Mouse (Mus musculus) olfactory bulb, adult 2 months (tissue): ENCODE data around the gene Col4a4. TPM values are rescaled to one million over a fixed set of nuclear protein-coding genes. Genes with fewer than 3 reads are reported as not detected.

ENCODE experiments used
- H3K27ac ChIP-seq: fragments of 200-500 bp; 2 replicates; pipeline ENCODE4 v1.5.1; 2012; ENCODE audit warnings: low read depth, low read length; ENCODE audit not compliant: insufficient read depth
- H3K4me1 ChIP-seq: fragments of 200-500 bp; 2 replicates; pipeline ENCODE4 v1.6.1; 2012; ENCODE audit warnings: low read length; ENCODE audit not compliant: control insufficient read depth, insufficient read depth
- H3K4me3 ChIP-seq: fragments of 200-500 bp; 2 replicates; pipeline ENCODE4 v1.5.1; 2012; ENCODE audit warnings: mild to moderate bottlenecking, low read depth, low read length, moderate library complexity; ENCODE audit not compliant: insufficient read depth
- CTCF ChIP-seq: fragments of 200-500 bp; IDR thresholded peaks from 2 replicates; pipeline ENCODE4 v1.5.1; 2012; ENCODE audit warnings: low read depth, mild to moderate bottlenecking, low read length, moderate library complexity; ENCODE audit not compliant: insufficient read depth
- POLR2A ChIP-seq: fragments of 200-500 bp; IDR thresholded peaks from 2 replicates; pipeline ENCODE4 v1.6.1; 2012; ENCODE audit warnings: mild to moderate bottlenecking, low read depth, low read length, moderate library complexity; ENCODE audit not compliant: insufficient read depth
- WGBS: fragments of 180-500 bp; shearing (Covaris S2); methylation state at CpG from one replicate; pipeline ENCODE4 v1.1.7; 2018; 5-methylcytosine and 5-hydroxymethylcytosine counted together
- polyA plus RNA-seq: library from polyadenylated mRNA; stranded (reverse); fragments of >200 nt; gene quantifications from 2 replicates; pipeline ENCODE4 v1.2.4, GENCODE M21; 2012; ENCODE audit warnings: low replicate concordance; ENCODE audit not compliant: missing spikeins, insufficient read depth, insufficient read length

Col4a4 gene
- polyA plus RNA-seq, 1 experiment: not detected

DNA sequence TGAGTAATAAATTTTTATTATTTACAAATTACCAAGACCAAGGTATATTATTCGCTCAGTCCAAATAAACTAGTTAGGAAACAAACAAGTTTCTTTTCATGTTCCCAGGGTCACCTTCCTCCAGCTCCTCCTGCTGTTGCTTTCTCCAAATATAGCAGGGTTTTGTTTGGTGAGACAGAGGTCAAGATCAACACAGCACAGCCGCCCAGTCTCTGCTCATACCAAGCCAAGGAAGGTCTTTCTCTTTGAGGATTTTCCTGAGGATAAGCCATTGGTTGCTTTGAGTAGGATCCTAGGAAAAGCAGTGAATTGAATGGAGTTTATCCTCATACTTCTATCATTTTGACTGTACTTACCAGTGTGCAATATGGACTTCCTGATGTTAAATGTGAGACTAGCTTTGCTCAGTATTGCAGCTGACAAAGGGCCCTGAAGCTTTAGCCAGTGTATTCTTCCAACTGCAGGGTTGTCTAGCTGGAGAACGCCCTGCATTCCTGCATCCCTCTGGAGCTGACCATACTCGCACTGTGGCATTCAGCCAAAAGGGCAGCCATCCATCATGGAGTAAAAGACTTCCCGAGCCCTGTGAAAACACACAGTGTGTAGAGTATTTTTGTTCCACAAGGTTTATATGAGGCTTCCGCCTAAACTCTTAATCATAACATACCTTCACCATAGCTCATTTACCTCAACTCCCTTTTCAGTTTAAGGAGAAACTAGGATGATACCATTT, 10.4 kb upstream of the Col4a4 start:
- TF ChIP-seq POLR2A: no peak
- Histone ChIP-seq H3K27ac (no peak overlapping the region), H3K4me3 (no peak overlapping the region), H3K4me1 (no peaks in the 10 kb centered on the region)
- WGBS: 54% methylated on average over 6 of the region's 6 CpGs

DNA sequence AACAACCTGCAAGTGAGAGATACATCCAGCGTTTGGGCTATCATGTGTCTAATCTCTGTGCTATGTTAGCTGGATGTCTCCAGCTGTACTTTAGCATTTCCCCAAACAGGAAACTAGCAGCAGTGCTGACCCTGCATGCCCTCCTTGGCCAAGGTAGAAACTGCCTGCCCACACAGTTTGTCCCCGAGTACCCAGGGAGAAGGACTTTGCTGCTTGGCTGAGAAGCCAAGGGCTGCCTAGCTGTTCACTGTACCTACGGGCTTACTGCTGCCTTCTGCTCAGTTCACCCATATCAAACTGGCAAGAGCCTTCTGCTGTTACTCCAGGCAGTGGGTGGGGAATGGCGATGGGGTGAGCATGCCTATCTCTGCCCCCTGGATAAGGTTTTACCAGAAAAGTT, 3.6 kb upstream of the Col4a4 start:
- no peak for TF ChIP-seq POLR2A
- no peak for TF ChIP-seq CTCF
- Histone ChIP-seq H3K27ac (no peak overlapping the region), H3K4me3 (no peak overlapping the region), H3K4me1 (peaks cover 10% of the 10 kb centered on the region)
- WGBS: 85% methylated on average over 4 of the region's 4 CpGs

DNA sequence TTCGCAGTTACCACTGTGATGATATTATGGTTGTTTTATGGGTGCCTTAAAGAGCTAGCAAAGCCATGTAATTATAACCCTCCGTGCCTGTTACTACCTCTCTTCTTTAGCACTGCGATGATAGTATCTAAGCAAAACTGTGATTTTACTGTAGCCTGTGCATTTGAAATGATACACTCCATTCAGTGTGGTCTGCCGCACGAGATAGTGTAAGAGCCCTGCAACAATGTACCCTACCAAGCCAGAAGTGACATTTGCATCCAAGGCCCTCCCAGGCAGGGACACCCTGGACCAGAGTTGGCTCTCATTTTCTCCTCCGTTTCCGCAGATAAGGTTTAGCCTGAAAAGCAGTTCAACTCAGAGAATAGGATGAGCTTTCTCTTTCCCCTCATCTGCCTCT, 668 bp downstream of the Col4a4 start:
- no peak overlapping the region for H3K4me3 ChIP-seq
- WGBS: 70% methylated on average over 7 of the region's 7 CpGs
- TF ChIP-seq POLR2A (no peak), CTCF (no peak)
- H3K27ac ChIP-seq: no peak overlapping the region
- peaks cover 10% of the 10 kb centered on the region for H3K4me1 ChIP-seq

DNA sequence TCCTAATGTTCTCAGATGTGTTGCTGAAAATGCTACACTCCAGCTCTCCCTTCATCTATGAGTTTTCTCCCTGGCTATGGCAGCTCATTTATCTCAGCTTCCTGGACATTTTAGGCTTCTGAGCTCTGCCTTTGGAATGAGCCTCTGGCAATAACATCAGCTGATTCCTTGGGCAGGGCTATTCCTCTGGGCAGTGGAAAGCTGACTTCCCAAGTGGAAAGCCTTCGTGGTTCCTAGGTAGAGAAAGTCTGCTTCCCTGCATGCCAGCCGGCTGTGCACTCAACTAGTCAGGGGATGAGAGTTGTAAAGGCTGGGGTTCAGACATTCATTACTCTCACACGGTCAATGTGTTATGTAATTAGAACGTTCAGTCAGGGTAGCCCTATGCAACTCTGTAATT, 8.3 kb downstream of the Col4a4 start:
- Histone ChIP-seq H3K4me3 (no peak overlapping the region), H3K4me1 (no peaks in the 10 kb centered on the region), H3K27ac (no peak overlapping the region)
- 66% methylated on average over 4 of the region's 4 CpGs for WGBS
- TF ChIP-seq CTCF (no peak), POLR2A (no peak)

DNA sequence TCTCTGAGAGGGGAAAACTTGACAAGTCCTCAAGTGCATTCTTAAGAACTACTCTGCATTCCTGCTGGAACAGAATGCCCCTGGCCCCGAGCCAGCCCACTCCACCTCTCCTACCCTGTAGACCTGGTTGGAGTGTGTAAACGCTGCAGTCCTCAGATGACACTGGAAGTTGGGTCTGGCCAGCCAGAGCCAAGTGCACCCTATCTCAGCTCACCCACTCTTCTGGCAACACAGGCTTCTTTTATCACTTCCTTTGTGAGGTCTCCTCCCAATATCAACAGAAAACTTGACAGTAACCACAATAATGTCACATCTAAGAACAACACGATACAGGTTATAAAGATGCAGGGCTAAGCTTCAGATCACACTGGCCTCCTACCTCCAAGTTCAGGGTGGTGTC, 8.7 kb downstream of the Col4a4 start:
- no peak for TF ChIP-seq POLR2A
- TF ChIP-seq CTCF: no peak
- Histone ChIP-seq H3K27ac (no peak overlapping the region), H3K4me3 (no peak overlapping the region), H3K4me1 (no peaks in the 10 kb centered on the region)
- 60% methylated on average over 3 of the region's 3 CpGs for WGBS

DNA sequence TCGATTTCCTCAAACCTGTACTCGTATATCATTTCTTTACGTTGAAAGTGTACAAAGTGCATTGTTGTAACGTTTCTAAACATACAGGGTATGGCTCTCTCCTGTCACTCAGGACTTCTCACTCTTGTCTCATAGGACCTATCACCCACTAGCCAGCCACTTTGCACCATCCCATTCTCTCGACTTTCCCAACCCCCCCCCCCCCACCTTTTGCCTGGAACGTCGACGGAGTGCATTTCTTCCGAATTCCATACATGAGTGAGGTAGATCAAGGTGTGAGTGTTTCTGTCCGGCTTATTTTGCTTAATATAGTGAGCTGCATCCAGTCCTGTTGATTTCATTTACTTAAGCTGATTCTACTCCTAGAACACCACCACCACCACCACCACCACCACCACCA, 9.3 kb downstream of the Col4a4 start:
- no peak overlapping the region for H3K27ac ChIP-seq
- WGBS: 92% methylated on average over 10 of the region's 10 CpGs
- no peak overlapping the region for H3K4me3 ChIP-seq
- no peaks in the 10 kb centered on the region for H3K4me1 ChIP-seq
- TF ChIP-seq CTCF (no peak), POLR2A (no peak)

DNA sequence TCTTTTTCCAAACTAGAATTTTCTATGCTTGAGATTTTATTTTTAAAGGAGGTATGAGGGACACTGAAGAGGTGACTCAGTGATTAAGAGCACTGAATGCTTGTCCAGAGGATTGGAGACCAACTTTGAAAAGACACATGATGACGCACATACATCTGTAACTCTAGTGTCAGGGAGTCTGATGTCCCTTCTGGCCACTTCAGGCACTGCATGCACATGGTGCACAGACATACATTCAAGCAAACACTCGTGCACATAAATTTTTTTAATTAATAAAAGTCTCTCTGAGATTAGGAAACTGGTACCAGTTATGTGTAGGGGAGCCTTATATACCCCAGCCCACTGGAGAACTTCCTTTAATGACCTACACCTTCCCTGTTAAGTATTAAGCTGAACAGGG, 10.5 kb downstream of the Col4a4 start:
- TF ChIP-seq POLR2A (no peak), CTCF (no peak)
- Histone ChIP-seq H3K4me3 (no peak overlapping the region), H3K4me1 (no peaks in the 10 kb centered on the region), H3K27ac (no peak overlapping the region)
- WGBS: 78% methylated on average over 2 of the region's 2 CpGs

DNA sequence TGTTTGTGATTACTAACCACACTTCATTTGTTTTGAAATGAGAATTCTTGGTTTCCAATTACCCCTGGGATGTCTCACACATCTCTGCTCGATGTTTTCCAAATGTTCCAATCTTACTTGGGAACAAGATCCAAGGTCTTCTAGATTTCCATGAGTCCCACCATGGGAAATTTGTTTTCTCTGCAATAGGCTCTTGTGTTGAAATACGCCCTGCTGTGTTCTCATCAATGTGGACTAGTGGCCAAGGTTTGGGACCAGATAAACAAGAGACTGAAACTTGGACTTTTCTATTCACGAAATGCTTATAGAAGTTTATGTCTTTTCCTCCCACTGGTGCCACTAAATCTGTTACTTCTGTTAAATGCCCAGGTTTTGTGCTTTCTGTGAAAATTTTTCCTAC, 11.0 kb downstream of the Col4a4 start:
- Histone ChIP-seq H3K4me1 (no peaks in the 10 kb centered on the region), H3K4me3 (no peak overlapping the region), H3K27ac (no peak overlapping the region)
- TF ChIP-seq CTCF (no peak), POLR2A (no peak)
- 90% methylated on average over 3 of the region's 3 CpGs for WGBS

DNA sequence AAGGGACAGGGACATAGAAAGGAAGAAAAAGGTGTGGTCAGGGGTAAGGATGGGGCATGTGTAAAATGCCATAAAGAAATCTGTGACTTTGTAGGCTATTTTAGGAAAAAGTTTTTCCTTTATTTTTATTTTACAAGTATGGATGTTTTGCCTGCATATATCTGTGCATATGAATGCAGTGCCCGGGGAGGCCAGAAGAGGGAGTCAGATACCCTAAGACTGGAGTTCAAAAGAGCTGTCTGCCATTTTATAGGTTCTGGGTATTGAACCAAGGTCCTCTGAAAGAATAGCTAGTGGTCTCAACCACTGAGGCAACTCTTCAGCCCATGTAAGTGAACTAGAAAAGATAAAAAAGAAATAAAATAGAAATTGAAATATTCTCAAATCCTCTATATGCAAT, 14.9 kb downstream of the Col4a4 start:
- 81% methylated on average over 1 of the region's 1 CpGs for WGBS
- Histone ChIP-seq H3K27ac (no peak overlapping the region), H3K4me3 (no peak overlapping the region), H3K4me1 (no peaks in the 10 kb centered on the region)
- no peak for TF ChIP-seq CTCF
- no peak for TF ChIP-seq POLR2A

DNA sequence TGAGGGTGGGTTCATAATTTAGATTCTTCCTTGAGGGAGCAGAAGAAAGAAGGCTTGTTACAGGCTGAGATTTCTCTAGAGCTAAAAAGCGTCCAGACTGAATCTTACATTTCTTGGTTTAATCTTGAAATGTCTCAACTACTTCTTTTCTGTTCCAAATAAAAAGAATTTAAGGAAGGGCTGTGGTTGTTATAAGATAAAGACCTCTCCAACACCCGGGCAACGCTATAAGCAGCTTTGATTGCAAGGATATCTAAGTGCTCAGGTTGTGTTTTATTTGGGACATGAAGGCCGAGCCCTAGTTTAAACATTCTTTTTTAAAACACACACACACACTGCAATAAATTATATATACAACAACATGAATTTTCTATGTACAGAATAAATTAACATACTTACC, 17.2 kb downstream of the Col4a4 start:
- Histone ChIP-seq H3K27ac (no peak overlapping the region), H3K4me1 (no peaks in the 10 kb centered on the region), H3K4me3 (no peak overlapping the region)
- WGBS: 96% methylated on average over 4 of the region's 4 CpGs
- TF ChIP-seq CTCF: no peak
- no peak for TF ChIP-seq POLR2A
